Mouse (Mus musculus) heart, postnatal 0 days (tissue): ENCODE results near the gene Nfatc3.

Experiments used
- CTCF ChIP-seq: IDR thresholded peaks from 2 replicates; pipeline ENCODE4 v1.5.1; 2016; ENCODE audit warnings: antibody characterized with exemption, control low read depth, low read depth
- EP300 ChIP-seq: IDR thresholded peaks from 2 replicates; pipeline ENCODE4 v1.6.1; 2016; ENCODE audit warnings: antibody characterized with exemption, low read depth

- no peak for TF ChIP-seq CTCF
- TF ChIP-seq EP300 = no peak
Measured at GRCm38 (mm10) chr8:106136156-106137130, 77.8 kb downstream of the Nfatc3 start, which contains the start of gene Esrp2.
